Mouse (Mus musculus): ENCODE measurements around the gene Kcnh6.
"Not testable (repeated sequence)": the region's sequence is repeated elsewhere in the genome, so short reads cannot be mapped to it uniquely, and the experiment has no call there.

The Kcnh6 gene

DNA sequence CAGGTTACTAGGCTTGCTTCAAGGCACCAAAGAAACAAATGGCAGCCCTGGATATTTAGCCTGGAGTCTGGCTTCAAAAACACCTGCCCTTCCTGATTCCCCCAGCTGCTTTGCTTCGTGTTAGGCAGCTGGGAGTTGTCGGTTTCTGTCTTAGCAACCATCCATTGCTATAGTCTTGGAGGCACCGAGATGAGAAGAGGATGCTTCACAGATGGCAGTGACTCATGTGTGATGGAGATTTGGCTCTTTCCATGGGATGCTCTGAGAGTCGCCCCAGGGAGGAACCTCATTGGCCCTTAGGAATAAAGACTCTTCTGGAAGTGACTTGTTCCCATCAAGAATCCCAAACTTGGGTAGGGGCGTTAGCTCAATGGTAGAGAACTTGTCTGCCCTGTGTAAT is 8.5 kb downstream of the Kcnh6 start:
- DNase-seq (ENCODE audit: low read depth) = no peak

DNA sequence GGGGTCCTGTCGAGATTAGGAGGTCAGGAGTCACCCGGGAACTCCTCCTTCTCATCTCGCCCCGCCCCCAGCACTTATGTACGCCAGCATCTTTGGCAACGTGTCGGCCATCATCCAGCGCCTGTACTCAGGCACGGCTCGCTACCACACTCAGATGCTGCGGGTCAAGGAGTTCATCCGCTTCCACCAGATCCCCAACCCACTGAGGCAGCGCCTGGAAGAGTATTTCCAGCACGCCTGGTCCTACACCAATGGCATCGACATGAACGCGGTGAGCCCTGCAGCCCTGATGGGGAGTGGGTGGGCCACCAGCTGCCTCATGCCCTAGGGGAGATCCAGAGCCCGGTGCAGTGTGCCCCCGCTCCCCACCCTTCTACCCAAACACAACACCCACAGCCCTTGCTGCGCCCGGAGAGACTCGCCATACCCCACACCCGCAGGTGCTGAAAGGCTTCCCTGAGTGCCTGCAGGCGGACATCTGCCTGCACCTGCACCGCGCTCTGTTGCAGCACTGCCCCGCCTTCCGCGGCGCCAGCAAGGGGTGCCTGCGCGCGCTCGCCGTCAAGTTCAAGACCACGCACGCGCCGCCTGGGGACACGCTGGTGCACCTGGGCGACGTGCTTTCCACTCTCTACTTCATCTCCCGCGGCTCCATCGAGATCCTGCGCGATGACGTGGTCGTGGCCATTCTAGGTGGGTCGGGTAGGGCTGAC is 12.3 kb downstream of the Kcnh6 start:
- DNase-seq (ENCODE audit: low read depth) = no peak

DNA sequence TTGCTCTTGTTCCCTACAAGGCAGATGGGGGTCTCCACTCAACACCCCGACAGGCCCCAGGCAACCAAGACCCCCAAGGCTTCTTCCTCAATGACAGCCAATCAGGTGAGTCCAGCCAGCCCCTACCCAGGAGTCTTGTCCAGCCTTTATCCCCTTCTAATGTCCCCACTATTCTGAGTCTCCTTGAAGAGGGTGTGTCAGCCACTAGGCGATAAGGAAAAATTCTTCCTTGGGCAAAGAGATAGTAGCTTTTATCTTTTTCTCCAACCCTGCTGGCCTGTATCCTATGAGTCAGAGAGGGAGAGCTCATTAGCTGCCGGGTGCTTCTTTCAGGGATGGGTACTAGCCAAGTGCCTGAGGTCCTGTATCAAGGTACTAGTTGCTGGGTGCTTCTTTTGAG is 17.9 kb downstream of the Kcnh6 start:
- peak; percentile 25 for DNase-seq (ENCODE audit: low read depth)

DNA sequence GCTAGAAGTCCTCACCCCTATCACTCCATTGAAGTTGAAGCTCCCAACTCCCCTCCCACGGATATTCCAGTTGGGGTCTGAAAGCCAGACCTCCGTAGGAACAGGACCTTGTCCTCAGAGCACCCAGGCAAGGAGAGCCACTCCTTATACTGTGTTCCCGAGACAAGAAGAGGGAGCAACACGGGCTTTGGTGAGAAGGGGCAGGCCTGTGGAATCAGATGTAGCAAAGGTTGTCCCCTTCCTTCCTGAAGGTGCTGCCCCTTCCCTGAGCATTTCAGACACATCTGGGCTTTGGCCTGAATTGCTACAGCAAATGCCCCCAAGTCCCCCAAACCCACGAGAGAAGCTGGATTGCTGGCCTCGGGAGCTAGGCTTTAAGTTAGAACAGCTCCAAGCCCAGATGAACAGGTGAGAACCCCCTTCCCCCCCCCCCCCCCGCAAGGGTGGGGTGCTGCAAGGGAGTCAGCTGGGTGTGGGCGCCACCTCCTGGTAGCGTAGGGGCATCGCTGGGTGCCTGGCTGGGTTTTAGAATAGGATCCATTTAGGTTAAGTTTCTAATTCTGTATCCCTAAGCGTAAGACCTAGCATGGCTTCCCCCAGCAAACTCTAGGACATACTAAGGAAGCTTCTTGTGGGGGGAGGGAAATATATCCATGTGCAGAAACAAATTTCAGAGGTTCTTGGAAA is 18.7 kb downstream of the Kcnh6 start:
- DNase-seq (ENCODE audit: low read depth) = peak; percentile 29

DNA sequence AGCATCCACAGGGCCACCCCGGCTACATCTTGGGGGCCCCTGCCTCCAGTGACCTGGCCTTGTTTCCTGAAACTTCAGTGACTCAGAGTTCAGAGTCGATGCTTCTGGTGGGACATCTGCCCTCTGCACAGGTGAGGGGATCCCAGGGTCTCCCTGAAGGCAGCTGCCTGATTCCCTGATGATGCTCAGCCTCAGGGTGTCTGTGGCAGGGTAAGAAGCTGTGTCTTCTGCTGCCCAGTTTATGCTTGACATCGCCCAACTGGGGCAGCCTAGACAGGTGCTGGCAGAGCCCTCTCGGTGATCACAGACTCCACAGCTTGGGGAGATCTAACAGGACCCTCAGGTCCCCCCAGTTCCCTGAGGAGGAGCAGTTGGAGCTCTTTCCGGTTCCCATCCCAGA is 19.7 kb downstream of the Kcnh6 start:
- no peak for DNase-seq (ENCODE audit: low read depth)

DNA sequence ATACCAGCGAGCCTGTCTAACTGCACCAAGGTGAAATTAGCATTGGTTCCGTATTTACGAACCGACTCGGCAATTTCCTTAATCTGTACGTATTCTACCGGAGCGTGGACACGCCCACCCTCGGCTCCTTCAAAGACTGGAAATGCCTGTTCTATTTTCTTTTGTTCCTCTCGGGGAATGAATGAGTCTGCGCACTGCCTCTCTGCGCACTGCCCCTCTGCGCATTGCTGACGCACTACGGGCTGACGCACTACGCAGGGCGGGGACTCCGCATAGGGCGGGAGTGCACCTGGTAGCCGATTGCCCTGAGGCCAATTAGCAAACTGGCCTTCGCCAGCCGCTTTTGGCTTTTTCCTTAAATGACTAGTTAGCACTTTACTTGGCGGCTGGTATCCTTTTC is 24.1 kb downstream of the Kcnh6 start:
- not testable (repeated sequence) for DNase-seq (ENCODE audit: low read depth)

DNA sequence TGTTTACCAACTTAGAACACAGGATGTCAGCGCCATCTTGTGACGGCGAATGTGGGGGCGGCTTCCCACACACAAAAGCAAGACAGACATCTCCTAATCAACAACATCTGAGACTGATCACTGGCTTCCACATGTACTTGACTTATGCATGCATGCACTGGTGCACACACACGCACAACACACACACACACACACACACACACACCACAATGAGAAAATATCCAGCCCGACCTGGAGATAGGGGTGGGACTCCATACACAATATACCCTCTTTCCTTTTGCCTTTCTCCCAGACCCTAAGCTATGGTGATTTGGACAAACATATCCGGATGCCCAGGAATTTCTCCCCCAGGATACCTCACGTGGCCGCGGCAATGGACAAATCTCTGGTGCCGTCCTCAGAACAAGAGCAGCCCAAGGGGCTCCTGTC is 25.6 kb downstream of the Kcnh6 start:
- DNase-seq (ENCODE audit: low read depth) = no peak

DNA sequence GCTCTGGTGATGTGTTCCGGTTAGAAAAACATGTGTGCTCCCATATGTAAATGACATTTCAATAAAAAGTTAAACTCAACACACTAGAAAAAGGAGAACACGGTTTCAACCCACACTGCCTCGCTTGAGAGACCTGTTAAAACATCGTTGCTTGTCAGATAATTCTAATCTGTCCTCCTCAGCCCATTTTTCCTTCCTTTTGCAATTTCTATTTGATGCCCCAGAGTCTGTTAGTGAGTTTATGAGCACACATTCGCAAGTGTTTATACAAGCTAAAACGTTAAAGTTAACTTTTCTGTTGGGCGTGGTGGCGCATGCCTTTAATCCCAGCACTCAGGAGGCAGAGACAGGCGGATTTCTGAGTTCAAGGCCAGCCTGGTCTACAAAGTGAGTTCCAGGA is 27.1 kb downstream of the Kcnh6 start:
- DNase-seq (ENCODE audit: low read depth) = no peak

DNA sequence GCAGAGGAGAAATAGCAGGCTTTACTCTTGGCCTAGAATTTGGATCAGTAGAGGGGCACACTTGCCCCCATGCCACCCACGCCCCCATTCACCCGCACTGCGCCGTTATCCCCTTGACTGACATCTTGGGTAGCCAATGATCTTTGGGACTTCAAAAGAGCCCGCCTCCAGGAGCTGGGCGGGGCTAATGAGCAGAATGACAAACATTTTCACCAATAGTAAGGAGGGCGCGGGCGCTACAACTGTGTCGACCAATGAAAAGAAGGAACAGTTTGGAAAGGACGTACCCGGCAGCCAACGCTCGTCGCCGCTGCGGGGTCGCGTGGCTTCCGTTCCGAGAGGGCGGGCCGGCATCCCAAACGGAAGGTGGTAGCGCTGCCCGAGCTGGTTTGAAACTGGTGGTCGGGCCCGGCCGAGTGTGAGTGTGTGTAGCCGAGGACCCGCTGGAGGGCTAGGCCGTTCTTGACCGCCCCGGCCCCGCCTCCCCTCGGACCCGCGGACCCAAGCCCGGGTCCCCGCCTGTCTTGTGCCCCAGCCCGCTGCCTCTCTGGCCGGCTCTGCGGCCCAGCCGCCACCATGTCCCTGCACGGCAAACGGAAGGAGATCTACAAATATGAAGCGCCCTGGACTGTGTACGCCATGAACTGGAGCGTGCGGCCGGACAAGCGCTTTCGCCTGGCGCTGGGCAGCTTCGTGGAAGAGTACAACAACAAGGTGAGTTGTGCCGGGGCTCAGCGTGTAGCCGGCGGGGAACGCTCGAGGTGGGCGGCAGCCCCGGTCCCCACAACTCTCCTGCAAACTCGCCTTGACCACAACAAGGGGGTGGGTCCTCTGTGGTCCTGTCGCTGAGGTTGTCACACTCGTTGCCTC is 28.9 kb downstream of the Kcnh6 start, which contains the start of gene Dcaf7:
Gene Dcaf7, plus strand, starts transcription at position 325 of the 870 bp plus-strand sequence.
- peak; percentile 96 for DNase-seq (ENCODE audit: low read depth)

DNA sequence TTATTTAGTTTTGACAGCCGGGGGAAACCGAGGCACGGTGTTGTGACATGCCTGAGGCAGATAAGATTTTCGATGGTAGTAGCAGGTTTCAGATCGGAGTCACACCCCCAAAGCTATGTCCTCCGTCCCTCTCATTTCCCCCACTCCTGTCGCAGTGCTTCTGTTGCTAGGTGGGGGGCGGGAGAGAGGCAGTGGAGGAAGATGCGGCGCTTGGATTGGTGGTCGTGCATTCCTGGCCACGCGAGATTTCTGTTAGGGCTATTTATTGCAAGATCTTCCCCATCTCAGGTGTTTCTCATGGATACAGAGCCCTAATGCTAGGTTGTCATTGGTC is 29.5 kb downstream of the Kcnh6 start:
- DNase-seq (ENCODE audit: low read depth) = no peak

DNA sequence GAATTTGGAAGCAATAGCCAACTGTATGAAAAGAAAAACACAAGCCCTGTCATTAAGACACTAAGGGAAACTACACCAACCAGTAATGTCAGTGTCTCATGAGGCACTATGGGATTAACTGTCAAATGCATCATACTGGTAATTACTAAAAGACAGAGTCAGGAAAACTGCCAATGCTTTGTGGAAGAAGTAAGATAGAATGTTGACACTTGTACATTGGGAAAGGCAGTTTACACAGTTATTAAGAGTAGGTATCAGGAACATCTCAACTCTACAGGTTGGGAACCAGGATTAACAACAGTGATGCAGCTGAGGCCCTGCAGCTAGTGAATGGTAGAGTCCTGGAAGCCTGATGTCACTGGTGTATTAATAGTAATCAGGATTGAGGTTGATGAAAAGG is 36.4 kb downstream of the Kcnh6 start:
- DNase-seq (ENCODE audit: low read depth) = no peak

DNA sequence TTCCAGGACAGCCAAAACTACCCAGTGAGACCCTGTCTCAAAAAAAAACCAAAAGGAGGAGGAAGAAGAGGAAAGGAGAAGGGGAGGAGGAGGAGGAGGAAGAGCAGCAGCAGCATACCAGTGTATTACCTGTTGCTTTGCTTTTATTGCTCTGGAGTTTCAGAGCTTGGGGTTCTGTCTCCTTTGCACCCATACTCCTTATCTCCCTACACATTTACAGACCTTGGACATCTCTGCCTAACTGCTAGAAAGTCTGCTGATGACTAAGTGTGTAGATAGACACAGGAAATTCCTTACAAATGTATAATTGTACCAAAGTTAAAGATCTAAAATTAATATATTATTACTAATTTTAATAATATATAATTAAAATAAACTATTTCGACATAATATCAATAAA is 37.3 kb downstream of the Kcnh6 start:
- DNase-seq (ENCODE audit: low read depth) = no peak

DNA sequence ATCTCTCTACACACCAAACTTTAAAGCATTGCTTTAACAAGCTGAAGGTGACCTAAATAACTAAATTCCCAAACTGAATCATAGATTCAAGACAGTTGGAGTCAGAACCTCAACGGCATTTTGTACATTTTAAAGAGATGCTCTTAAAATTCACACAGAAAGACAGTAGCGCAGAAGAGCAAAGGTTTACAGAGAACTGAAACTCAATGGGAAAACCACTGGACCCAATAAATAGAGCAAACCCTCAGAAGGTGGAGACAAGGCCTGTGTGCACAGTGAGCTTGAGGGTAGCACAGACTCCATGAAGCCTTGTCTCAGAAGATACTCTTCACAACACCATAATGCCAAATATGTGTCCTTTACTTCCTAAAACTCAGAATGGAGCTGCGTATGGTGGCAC is 37.9 kb downstream of the Kcnh6 start:
- no peak for DNase-seq (ENCODE audit: low read depth)

DNA sequence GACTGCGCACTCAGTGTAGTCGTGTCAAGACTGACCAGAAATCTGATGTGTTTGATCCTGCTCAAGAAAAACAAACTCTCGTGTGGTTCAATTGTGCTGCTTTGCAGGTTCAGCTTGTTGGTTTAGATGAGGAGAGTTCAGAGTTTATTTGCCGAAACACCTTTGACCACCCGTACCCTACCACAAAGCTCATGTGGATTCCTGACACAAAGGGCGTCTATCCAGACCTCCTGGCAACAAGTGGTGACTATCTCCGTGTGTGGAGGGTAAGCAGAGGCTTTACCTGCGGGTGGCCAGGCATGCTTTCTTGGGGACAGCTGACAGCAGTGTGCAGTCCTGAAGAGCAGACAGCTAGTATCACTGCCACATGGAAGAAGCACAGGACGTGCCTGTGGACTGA is 38.7 kb downstream of the Kcnh6 start:
- no peak for DNase-seq (ENCODE audit: low read depth)

DNA sequence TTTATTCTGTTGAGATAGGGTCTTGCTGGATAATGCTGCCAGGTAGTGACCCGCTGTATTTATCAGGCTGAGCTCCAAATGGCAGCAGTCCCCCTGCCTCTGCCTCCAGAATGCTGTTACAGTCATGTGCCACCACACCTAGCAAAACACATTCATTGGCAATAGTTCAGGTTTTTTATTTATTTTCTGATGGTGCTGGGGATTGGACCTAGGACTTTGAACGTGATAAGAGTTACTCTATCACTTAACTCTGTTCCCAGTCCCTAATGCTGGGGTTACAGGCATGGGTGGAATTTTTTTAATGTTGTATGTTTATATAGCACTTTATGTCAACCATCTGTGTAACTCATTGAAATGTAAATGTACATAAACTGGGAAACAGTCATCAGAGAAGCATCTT is 46.0 kb downstream of the Kcnh6 start:
- DNase-seq (ENCODE audit: low read depth) = no peak

DNA sequence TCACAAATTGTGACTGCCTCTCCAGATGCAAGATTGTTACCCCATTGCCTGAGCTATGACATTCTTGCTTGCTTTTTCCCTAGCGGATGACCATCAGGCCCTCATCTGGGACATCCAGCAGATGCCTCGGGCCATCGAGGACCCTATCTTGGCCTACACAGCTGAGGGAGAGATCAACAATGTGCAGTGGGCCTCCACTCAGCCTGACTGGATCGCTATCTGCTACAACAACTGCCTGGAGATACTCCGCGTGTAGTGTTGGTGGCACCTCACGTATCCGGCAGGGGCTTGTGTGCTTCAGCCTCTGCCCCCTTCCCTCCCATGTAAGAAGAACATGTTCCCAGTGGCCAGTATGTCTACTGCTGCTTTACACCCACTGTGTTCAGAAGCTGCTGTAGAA is 46.7 kb downstream of the Kcnh6 start:
- no peak for DNase-seq (ENCODE audit: low read depth)

DNA sequence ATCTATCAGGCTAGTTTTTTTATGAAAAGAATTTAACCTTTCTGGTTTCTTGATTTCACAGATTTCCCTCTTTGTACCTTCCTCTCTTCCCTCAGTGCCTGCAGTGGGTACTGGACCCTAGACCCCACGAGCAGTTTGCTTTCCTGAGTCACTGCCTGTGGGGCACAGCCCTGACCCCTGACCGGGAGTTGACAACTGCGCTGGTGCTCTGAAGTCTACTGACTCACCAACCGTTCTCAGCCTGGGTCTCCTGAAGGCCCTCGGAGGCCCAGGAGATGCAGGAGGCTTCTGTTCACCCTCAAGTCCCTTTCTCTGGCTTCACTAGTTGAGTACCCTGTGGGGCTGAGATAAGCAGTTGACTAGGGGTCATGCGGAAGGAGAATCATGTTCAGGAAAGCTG is 47.4 kb downstream of the Kcnh6 start:
- DNase-seq (ENCODE audit: low read depth) = no peak

DNA sequence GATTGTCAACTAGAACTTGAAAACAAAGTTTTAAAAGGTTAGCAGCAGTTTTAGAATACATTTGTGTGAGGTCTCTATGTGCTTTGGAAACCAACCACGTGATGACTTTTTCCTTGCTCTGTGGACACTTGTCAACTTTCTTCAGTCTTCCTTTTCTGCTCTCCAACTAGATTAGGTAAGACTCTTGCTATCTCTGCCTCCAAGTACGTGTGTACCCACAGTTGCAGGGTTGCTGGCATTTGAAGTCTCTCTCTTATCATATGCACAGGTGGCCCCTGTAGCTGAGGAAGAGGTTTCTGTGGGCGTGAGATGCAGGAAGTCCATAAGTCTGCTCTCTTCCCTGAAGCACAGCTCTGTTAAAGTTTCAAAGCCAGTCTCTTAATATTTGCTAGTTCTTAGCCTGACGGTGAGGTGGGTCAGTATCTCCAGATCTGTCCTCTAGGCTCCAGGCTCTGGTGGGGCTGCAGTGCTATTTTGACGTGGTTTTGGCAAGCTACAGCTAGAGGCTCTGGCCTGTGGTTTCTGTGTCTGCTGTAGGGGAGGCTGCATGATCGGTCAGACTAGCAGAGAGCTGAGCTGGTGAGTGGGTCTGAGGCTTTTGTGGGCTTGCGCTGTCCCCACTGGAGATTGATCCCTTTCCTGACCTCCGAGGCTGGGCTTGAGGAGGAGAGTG is 49.0 kb downstream of the Kcnh6 start:
- DNase-seq (ENCODE audit: low read depth) = peak; percentile 65

DNA sequence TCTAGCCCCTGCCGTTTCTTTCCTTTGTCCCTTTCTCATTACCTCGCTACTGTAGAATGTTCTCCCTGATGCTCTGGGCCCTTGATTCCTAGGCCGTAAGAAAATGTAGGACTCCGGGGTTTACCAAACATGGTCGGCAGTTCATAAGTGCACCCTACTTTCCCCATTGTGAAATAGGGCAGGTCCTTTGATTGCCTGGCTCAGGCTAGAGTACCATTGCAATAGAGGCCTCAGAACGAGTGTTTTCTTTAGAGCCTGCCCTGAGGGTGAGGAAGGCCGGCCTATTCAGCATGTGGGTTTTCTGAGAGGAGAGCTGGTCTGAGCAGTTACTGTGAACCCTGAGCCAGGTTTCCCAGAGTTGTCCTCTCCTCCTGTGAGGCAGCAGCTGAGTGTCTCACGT is 50.1 kb downstream of the Kcnh6 start:
- no peak for DNase-seq (ENCODE audit: low read depth)

DNA sequence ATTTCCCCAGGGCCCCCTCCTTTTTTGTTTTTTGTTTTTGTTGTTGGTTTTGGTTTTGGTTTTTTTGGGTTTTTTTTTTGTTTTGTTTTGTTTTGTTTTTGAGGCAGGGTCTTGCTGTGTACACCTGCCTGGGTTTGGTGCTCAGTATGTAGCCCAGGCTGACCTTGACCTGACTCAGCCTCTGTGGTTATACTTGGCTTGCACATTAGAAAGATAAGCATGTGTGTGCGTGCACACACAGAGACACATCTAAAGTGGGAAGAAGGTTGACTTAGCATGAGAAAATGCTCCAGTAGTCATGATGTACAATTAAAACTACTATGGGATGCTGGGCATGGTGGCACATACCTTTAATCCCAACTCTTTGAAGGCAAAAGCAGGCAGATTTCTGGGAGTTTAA is 52.6 kb downstream of the Kcnh6 start:
- no peak for DNase-seq (ENCODE audit: low read depth)

DNA sequence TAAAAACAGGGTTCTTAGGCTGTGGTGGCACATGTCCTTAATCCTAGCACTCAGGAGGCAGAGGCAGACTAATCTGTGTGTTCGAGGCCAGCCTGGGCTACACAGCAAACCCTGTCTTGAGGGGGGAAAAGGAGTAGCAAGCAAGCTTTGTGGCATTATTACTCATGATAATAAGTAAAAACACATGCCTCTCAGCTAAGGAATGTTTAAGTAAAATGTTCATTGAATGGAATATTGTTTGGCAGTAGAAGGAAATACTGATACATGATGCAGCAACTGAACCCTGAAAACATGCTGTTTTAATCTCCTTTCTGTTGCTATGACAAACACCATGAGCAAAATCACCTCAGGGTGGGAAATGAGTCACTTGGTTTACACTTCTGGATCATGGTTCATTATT is 53.4 kb downstream of the Kcnh6 start:
- DNase-seq (ENCODE audit: low read depth) = no peak

DNA sequence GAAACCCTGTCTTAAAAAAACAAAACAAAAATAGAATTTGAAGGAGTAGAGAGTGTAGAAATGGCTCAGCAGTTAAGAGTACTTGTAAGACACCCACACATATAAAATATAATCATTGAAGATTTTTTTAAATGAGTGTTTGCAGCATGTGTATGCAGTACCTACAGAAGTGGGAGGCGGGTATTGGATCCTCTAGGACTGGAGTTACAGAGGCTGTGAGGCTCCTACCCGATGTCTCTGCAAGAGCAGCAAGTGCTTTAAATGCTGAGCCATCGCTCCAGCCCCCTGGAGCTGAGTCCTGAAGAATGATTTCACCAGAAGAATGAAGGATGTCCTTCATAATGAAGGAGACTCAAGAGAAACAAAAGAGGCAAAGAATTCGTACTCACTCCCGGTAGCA is 55.8 kb downstream of the Kcnh6 start:
- DNase-seq (ENCODE audit: low read depth) = no peak
